Mouse (Mus musculus): ENCODE measurements around the gene Onecut1. TPM values are rescaled to one million over a fixed set of nuclear protein-coding genes. Genes with fewer than 3 reads are reported as not detected.

The Onecut1 gene
- polyA plus RNA-seq (2012; ENCODE audit: insufficient read depth, insufficient read length, missing spikeins) = not detected in 2 replicates

DNA sequence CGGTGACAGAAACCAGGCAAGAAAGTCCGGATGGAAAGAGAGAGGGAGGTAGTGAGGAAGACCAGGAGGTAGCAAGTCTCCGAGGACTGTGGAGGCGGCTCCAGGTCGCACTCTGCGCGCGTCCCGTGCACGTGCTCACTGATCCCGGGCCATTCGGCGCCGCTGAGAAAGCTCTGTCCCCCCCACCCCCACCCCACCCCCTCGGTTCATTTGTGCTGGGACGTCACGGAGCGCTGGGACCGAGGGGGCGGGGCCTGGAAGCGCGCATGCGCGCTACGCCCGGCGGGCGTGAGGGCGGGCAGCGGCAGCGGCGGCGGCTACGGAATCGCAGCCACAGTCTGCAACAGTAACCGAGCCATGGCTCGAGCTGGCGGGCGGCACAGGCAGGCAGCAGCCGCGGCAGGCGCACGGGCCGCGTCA is at the start of gene Onecut1:
Gene Onecut1, plus strand, starts transcription at position 361 of the 420 bp plus-strand sequence.
- no peak within 1 kb of the TSS for H3K27ac ChIP-seq (ENCODE audit: insufficient read depth, low read depth, low read length)
- TF ChIP-seq POLR2A (IDR thresholded peaks at IDR 0.05; ENCODE audit: borderline replicate concordance, low read depth, low read length) = no peak
- TF ChIP-seq CTCF (IDR thresholded peaks at IDR 0.05; ENCODE audit: low read depth, low read length) = no peak
- H3K4me3 ChIP-seq (ENCODE audit: insufficient read depth, low read length) = peak within 1 kb of the TSS; percentile 43

DNA sequence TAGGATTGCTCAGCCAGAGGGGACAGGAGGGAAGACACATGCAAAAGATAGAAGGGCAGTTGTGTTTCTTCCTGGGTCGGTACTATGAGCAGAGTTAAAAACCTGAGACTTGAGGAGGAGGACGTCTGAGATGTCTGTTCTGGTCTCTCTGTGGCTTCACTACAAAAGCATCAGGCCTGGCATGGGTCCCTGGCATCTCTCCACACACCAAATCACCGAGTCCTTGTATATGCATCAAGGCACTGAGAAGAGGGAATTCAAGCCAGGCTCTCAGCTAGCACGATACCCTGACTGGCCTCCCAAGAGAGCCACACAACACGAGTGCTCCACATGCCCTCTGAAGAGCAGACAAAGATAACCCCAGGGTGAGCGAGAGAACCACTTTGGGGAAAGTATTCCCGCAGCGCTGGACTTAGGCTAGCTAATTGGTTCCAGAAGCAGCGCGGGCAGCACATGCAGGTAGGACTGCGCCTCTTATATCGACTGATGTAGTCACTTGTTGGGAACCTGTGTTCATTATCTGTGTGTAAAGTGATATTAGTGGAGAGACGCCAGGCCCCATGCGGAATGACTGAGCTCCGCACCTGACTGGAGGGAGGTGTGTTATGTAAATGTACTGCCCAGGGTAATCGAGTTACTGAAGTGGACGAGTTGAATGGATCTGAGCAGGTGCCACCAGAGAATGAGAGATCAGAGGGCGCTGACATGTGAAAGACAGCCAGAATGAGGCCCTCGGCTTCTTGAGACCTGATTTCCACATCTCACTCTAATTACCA is 41.8 kb upstream of the Onecut1 start:
- Histone ChIP-seq H3K4me3 (ENCODE audit: insufficient read depth, low read length) (no peak overlapping the region), H3K27ac (ENCODE audit: insufficient read depth, low read depth, low read length) (no peak overlapping the region), H3K4me1 (ENCODE audit: control insufficient read depth, insufficient read depth, low read length) (no peaks in the 10 kb centered on the region; the same call in 1 of the 2 replicates)
- TF ChIP-seq CTCF (IDR thresholded peaks at IDR 0.05; ENCODE audit: low read depth, low read length) = no peak
- no peak for TF ChIP-seq POLR2A (IDR thresholded peaks at IDR 0.05; ENCODE audit: borderline replicate concordance, low read depth, low read length)

More for the DNA sequence above, at the start of gene Onecut1:
- no peaks in the 10 kb centered on the region for H3K4me1 ChIP-seq (ENCODE audit: control insufficient read depth, insufficient read depth, low read length)

GRCm38 (mm10) chr9:74825102-74825501 is 36.6 kb upstream of the Onecut1 start:
- Histone ChIP-seq H3K27ac (ENCODE audit: insufficient read depth, low read depth, low read length) (no peak overlapping the region), H3K4me3 (ENCODE audit: insufficient read depth, low read length) (no peak overlapping the region), H3K4me1 (ENCODE audit: control insufficient read depth, insufficient read depth, low read length) (peaks cover 3% of the 10 kb centered on the region)
- TF ChIP-seq CTCF (IDR thresholded peaks at IDR 0.05; ENCODE audit: low read depth, low read length) (no peak), POLR2A (IDR thresholded peaks at IDR 0.05; ENCODE audit: borderline replicate concordance, low read depth, low read length) (no peak)

- Histone ChIP-seq H3K4me1 (ENCODE audit: control insufficient read depth, insufficient read depth, low read length) (peaks cover 3% of the 10 kb centered on the region), H3K4me3 (ENCODE audit: insufficient read depth, low read length) (no peak overlapping the region), H3K27ac (ENCODE audit: insufficient read depth, low read depth, low read length) (no peak overlapping the region)
- TF ChIP-seq CTCF (IDR thresholded peaks at IDR 0.05; ENCODE audit: low read depth, low read length) (no peak), POLR2A (IDR thresholded peaks at IDR 0.05; ENCODE audit: borderline replicate concordance, low read depth, low read length) (no peak)
Observed at GRCm38 (mm10) chr9:74829206-74829605, 32.5 kb upstream of the Onecut1 start.

- Histone ChIP-seq H3K4me1 (ENCODE audit: control insufficient read depth, insufficient read depth, low read length) (no peaks in the 10 kb centered on the region), H3K27ac (ENCODE audit: insufficient read depth, low read depth, low read length) (no peak overlapping the region), H3K4me3 (ENCODE audit: insufficient read depth, low read length) (no peak overlapping the region)
- TF ChIP-seq CTCF (IDR thresholded peaks at IDR 0.05; ENCODE audit: low read depth, low read length) (no peak), POLR2A (IDR thresholded peaks at IDR 0.05; ENCODE audit: borderline replicate concordance, low read depth, low read length) (no peak)
Observed at GRCm38 (mm10) chr9:74842890-74843289, 18.8 kb upstream of the Onecut1 start.

GRCm38 (mm10) chr9:74846867-74847830 is 14.6 kb upstream of the Onecut1 start:
- Histone ChIP-seq H3K4me1 (ENCODE audit: control insufficient read depth, insufficient read depth, low read length) (no peaks in the 10 kb centered on the region), H3K4me3 (ENCODE audit: insufficient read depth, low read length) (no peak overlapping the region), H3K27ac (ENCODE audit: insufficient read depth, low read depth, low read length) (no peak overlapping the region)
- no peak for TF ChIP-seq POLR2A (IDR thresholded peaks at IDR 0.05; ENCODE audit: borderline replicate concordance, low read depth, low read length)
- TF ChIP-seq CTCF (IDR thresholded peaks at IDR 0.05; ENCODE audit: low read depth, low read length) = no peak

DNA sequence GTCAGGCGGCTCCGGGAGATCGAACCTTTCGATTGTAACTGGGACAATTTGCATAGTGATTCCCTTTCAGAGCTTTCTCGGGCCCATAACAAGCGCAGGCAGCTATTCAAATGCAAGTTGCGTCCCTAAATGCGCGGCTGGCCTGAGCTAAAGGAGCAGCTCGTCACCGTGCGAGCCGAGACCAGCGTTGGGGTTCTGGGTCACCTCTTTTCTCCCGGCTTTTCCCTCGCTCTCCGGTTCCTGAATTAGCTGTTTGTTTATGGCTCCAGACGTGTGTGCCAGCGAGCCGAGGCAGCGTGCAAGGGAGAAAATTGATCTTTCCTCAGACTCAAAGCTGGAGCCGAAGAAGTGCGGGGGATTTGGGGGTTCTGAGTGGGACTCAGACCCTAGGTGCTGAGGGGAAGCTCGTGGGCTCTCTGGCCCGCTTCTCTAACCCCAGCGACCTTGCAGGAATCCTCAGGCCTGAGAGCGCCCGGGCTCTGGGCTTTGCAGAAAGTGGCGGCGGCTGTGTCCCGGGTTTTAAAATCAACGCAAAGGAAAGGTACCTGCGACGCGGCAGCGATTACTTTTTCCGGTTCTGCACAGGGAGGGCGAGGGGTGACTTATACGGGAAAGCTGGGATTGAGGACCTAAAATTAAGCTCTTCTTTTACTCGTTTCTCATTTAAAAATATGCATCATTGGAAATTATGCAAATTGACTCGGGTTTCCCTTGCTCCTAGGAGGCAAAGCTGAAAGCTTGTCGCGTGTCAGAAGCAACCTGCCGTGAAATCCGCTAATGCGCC is 13.1 kb upstream of the Onecut1 start:
- TF ChIP-seq POLR2A (IDR thresholded peaks at IDR 0.05; ENCODE audit: borderline replicate concordance, low read depth, low read length) = no peak
- no peak for TF ChIP-seq CTCF (IDR thresholded peaks at IDR 0.05; ENCODE audit: low read depth, low read length)
- Histone ChIP-seq H3K4me3 (ENCODE audit: insufficient read depth, low read length) (peak overlapping the region; percentile 30), H3K4me1 (ENCODE audit: control insufficient read depth, insufficient read depth, low read length) (no peaks in the 10 kb centered on the region), H3K27ac (ENCODE audit: insufficient read depth, low read depth, low read length) (no peak overlapping the region)

GRCm38 (mm10) chr9:74849195-74849978 is 12.3 kb upstream of the Onecut1 start:
- H3K4me3 ChIP-seq (ENCODE audit: insufficient read depth, low read length) = no peak overlapping the region; the same call in 1 of the 2 replicates
- no peaks in the 10 kb centered on the region for H3K4me1 ChIP-seq (ENCODE audit: control insufficient read depth, insufficient read depth, low read length)
- TF ChIP-seq POLR2A (IDR thresholded peaks at IDR 0.05; ENCODE audit: borderline replicate concordance, low read depth, low read length) (no peak), CTCF (IDR thresholded peaks at IDR 0.05; ENCODE audit: low read depth, low read length) (no peak)
- no peak overlapping the region for H3K27ac ChIP-seq (ENCODE audit: insufficient read depth, low read depth, low read length)

Data from bone marrow macrophage, adult 2 months (primary cell).